Mouse (Mus musculus) stomach, embryonic 15.5 days (tissue): ENCODE measurements around the gene Cnih3. TPM values are rescaled to one million over a fixed set of nuclear protein-coding genes. Genes with fewer than 3 reads are reported as not detected.

Experiments
- ATAC-seq: fragments of 200-750 bp; cut with Nextera tagmentation; 2 replicates; pipeline ENCODE4 v1.8.0; 2017; ENCODE audit warnings: low read depth, moderate number of reproducible peaks, moderate TSS enrichment; ENCODE audit not compliant: insufficient read depth, low FRiP score
- H3K27ac ChIP-seq: fragments of 300-500 bp; sonication (generic); 2 replicates; pipeline ENCODE4 v1.5.1; 2015; ENCODE audit warnings: mild to moderate bottlenecking, inconsistent platforms
- H3K27me3 ChIP-seq: fragments of 300-500 bp; sonication (generic); replicated peaks from 2 replicates; pipeline ENCODE4 v1.6.1; 2015; ENCODE audit warnings: inconsistent platforms
- H3K36me3 ChIP-seq: fragments of 300-500 bp; sonication (generic); 2 replicates; pipeline ENCODE4 v1.6.1; 2015; ENCODE audit warnings: inconsistent platforms
- H3K4me1 ChIP-seq: fragments of 300-500 bp; sonication (generic); 2 replicates; pipeline ENCODE4 v1.6.1; 2015; ENCODE audit warnings: inconsistent platforms
- H3K4me2 ChIP-seq: fragments of 300-500 bp; sonication (generic); 2 replicates; pipeline ENCODE4 v1.6.1; 2015; ENCODE audit warnings: mild to moderate bottlenecking, inconsistent platforms
- H3K4me3 ChIP-seq: fragments of 300-500 bp; sonication (generic); replicated peaks from 2 replicates; pipeline ENCODE4 v1.5.1; 2015; ENCODE audit warnings: inconsistent platforms
- H3K9ac ChIP-seq: fragments of 300-500 bp; sonication (generic); 2 replicates; pipeline ENCODE4 v1.6.1; 2015; ENCODE audit warnings: inconsistent platforms
- H3K9me3 ChIP-seq: fragments of 300-500 bp; sonication (generic); 2 replicates; pipeline ENCODE4 v1.6.1; 2016; ENCODE audit warnings: inconsistent platforms
- WGBS: fragments of 180-500 bp; shearing (Covaris S2); methylation state at CpG from one replicate; pipeline ENCODE4 v1.1.7; 2015; 5-methylcytosine and 5-hydroxymethylcytosine counted together
- polyA plus RNA-seq: library from polyadenylated mRNA; unstranded; fragments of >200 nt; fragmentation: Nextera tagmentation; extraction: Ambion mirVana; gene quantifications from 2 replicates; pipeline ENCODE4 v1.2.1, GENCODE M21; 2015

The Cnih3 gene
- polyA plus RNA-seq, result 0.35 and 0.52 TPM in 2 replicates

- Histone ChIP-seq H3K4me3 (peak within 1 kb of the TSS; percentile 52), H3K27me3 (peaks cover 49% of the 10 kb centered on the region)
Observed at GRCm38 (mm10) chr1:181352367-181353199, at the start of gene Cnih3. Gene Cnih3 (plus strand): TSS chr1:181352628.

GRCm38 (mm10) chr1:181307981-181308380 is 44.4 kb upstream of the Cnih3 start:
- H3K27me3 ChIP-seq, result no peaks in the 10 kb centered on the region
- no peak overlapping the region for H3K9ac ChIP-seq
- no peak overlapping the region for H3K4me3 ChIP-seq
- H3K9me3 ChIP-seq, result no peaks in the 10 kb centered on the region
- H3K36me3 ChIP-seq, result no peaks in the 10 kb centered on the region
- H3K27ac ChIP-seq, result no peak overlapping the region
- 80% methylated on average over 3 of the region's 3 CpGs for WGBS
- H3K4me1 ChIP-seq, result no peaks in the 10 kb centered on the region
- no peak for ATAC-seq
- H3K4me2 ChIP-seq, result no peak overlapping the region

More at GRCm38 (mm10) chr1:181352367-181353199, at the start of gene Cnih3:
- Histone ChIP-seq H3K9me3 (no peaks in the 10 kb centered on the region), H3K4me2 (peak within 1 kb of the TSS; percentile 95), H3K27ac (no peak within 1 kb of the TSS), H3K4me1 (peaks cover 21% of the 10 kb centered on the region), H3K36me3 (no peaks in the 10 kb centered on the region), H3K9ac (0 out of 2 replicates have a peak within 1 kb of the TSS, but pooled peaks have one; percentile 20)
- under 1% methylated on average over 62 of the region's 78 CpGs for WGBS
- ATAC-seq, result peak; percentile 63

- Histone ChIP-seq H3K9me3 (no peaks in the 10 kb centered on the region), H3K4me3 (no peak overlapping the region), H3K4me2 (no peak overlapping the region), H3K27me3 (no peaks in the 10 kb centered on the region), H3K9ac (no peak overlapping the region), H3K4me1 (no peaks in the 10 kb centered on the region), H3K27ac (no peak overlapping the region), H3K36me3 (no peaks in the 10 kb centered on the region)
- 89% methylated on average over 5 of the region's 5 CpGs for WGBS
- no peak for ATAC-seq
Observed at GRCm38 (mm10) chr1:181310712-181311111, 41.7 kb upstream of the Cnih3 start.

GRCm38 (mm10) chr1:181312115-181313045 is 40.0 kb upstream of the Cnih3 start:
- Histone ChIP-seq H3K27ac (no peak overlapping the region), H3K4me2 (no peak overlapping the region), H3K4me3 (no peak overlapping the region), H3K9me3 (no peaks in the 10 kb centered on the region), H3K36me3 (no peaks in the 10 kb centered on the region), H3K9ac (no peak overlapping the region), H3K27me3 (no peaks in the 10 kb centered on the region), H3K4me1 (no peaks in the 10 kb centered on the region)
- WGBS, result 90% methylated on average over 15 of the region's 15 CpGs
- no peak for ATAC-seq

- 83% methylated on average over 8 of the region's 8 CpGs for WGBS
Observed at GRCm38 (mm10) chr1:181313046-181313415, 39.4 kb upstream of the Cnih3 start.

GRCm38 (mm10) chr1:181314301-181314700 is 38.1 kb upstream of the Cnih3 start:
- H3K36me3 ChIP-seq, result no peaks in the 10 kb centered on the region
- no peak overlapping the region for H3K9ac ChIP-seq
- H3K27me3 ChIP-seq, result no peaks in the 10 kb centered on the region
- no peak overlapping the region for H3K27ac ChIP-seq
- no peak overlapping the region for H3K4me2 ChIP-seq
- ATAC-seq, result no peak
- H3K9me3 ChIP-seq, result no peaks in the 10 kb centered on the region
- whole genome bisulfite sequencing, result 81% methylated on average over 10 of the region's 10 CpGs
- H3K4me1 ChIP-seq, result no peaks in the 10 kb centered on the region
- no peak overlapping the region for H3K4me3 ChIP-seq

More at GRCm38 (mm10) chr1:181313046-181313415, 39.4 kb upstream of the Cnih3 start:
- Histone ChIP-seq H3K27ac (no peak overlapping the region), H3K4me3 (no peak overlapping the region), H3K4me1 (no peaks in the 10 kb centered on the region), H3K9ac (no peak overlapping the region), H3K27me3 (no peaks in the 10 kb centered on the region), H3K9me3 (no peaks in the 10 kb centered on the region), H3K36me3 (no peaks in the 10 kb centered on the region), H3K4me2 (no peak overlapping the region)
- no peak for ATAC-seq

GRCm38 (mm10) chr1:181315350-181315749 is 37.1 kb upstream of the Cnih3 start:
- Histone ChIP-seq H3K27ac (no peak overlapping the region), H3K27me3 (no peaks in the 10 kb centered on the region), H3K9me3 (no peaks in the 10 kb centered on the region), H3K9ac (no peak overlapping the region), H3K4me2 (no peak overlapping the region), H3K4me3 (no peak overlapping the region), H3K36me3 (no peaks in the 10 kb centered on the region), H3K4me1 (no peaks in the 10 kb centered on the region)
- no peak for ATAC-seq
- WGBS, result 71% methylated on average over 3 of the region's 3 CpGs

- Histone ChIP-seq H3K9ac (no peak overlapping the region), H3K9me3 (no peaks in the 10 kb centered on the region)
- 76% methylated on average over 5 of the region's 5 CpGs for WGBS
Observed at GRCm38 (mm10) chr1:181316571-181316970, 35.9 kb upstream of the Cnih3 start.

GRCm38 (mm10) chr1:181319466-181319865 is 33.0 kb upstream of the Cnih3 start:
- H3K9ac ChIP-seq, result no peak overlapping the region
- 83% methylated on average over 6 of the region's 6 CpGs for WGBS
- H3K9me3 ChIP-seq, result no peaks in the 10 kb centered on the region
- no peak overlapping the region for H3K4me3 ChIP-seq
- no peak overlapping the region for H3K27ac ChIP-seq
- no peak overlapping the region for H3K4me2 ChIP-seq
- H3K27me3 ChIP-seq, result no peaks in the 10 kb centered on the region
- no peaks in the 10 kb centered on the region for H3K36me3 ChIP-seq
- no peak for ATAC-seq
- no peaks in the 10 kb centered on the region for H3K4me1 ChIP-seq

More at GRCm38 (mm10) chr1:181316571-181316970, 35.9 kb upstream of the Cnih3 start:
- no peaks in the 10 kb centered on the region for H3K27me3 ChIP-seq
- no peak overlapping the region for H3K4me2 ChIP-seq
- H3K4me1 ChIP-seq, result no peaks in the 10 kb centered on the region
- no peak for ATAC-seq
- no peak overlapping the region for H3K4me3 ChIP-seq
- no peak overlapping the region for H3K27ac ChIP-seq
- H3K36me3 ChIP-seq, result no peaks in the 10 kb centered on the region

GRCm38 (mm10) chr1:181321149-181321548 is 31.3 kb upstream of the Cnih3 start:
- no peaks in the 10 kb centered on the region for H3K9me3 ChIP-seq
- H3K4me1 ChIP-seq, result no peaks in the 10 kb centered on the region
- H3K9ac ChIP-seq, result no peak overlapping the region
- 92% methylated on average over 5 of the region's 5 CpGs for WGBS
- no peak for ATAC-seq
- H3K36me3 ChIP-seq, result no peaks in the 10 kb centered on the region
- H3K4me2 ChIP-seq, result no peak overlapping the region
- no peak overlapping the region for H3K4me3 ChIP-seq
- no peak overlapping the region for H3K27ac ChIP-seq
- no peaks in the 10 kb centered on the region for H3K27me3 ChIP-seq

- Histone ChIP-seq H3K27me3 (no peaks in the 10 kb centered on the region), H3K4me3 (no peak overlapping the region), H3K9me3 (no peaks in the 10 kb centered on the region), H3K4me2 (no peak overlapping the region), H3K36me3 (no peaks in the 10 kb centered on the region), H3K4me1 (no peaks in the 10 kb centered on the region), H3K27ac (no peak overlapping the region), H3K9ac (no peak overlapping the region)
- peak; percentile 82; the same call in 1 of the 2 replicates for ATAC-seq
- WGBS, result 81% methylated on average over 3 of the region's 3 CpGs
Observed at GRCm38 (mm10) chr1:181323134-181323533, 29.3 kb upstream of the Cnih3 start.

GRCm38 (mm10) chr1:181327137-181327536 is 25.3 kb upstream of the Cnih3 start:
- no peaks in the 10 kb centered on the region for H3K36me3 ChIP-seq
- H3K9me3 ChIP-seq, result no peaks in the 10 kb centered on the region
- H3K4me1 ChIP-seq, result no peaks in the 10 kb centered on the region
- no peak overlapping the region for H3K27ac ChIP-seq
- no peak overlapping the region for H3K4me2 ChIP-seq
- H3K4me3 ChIP-seq, result no peak overlapping the region
- no peak for ATAC-seq
- no peaks in the 10 kb centered on the region for H3K27me3 ChIP-seq
- H3K9ac ChIP-seq, result no peak overlapping the region
- WGBS, result 89% methylated on average over 5 of the region's 5 CpGs
